Mouse (Mus musculus) gastrocnemius, postnatal 25 days (tissue): ENCODE data around the gene Hgd. TPM values are rescaled to one million over a fixed set of nuclear protein-coding genes. Genes with fewer than 3 reads are reported as not detected.
A peak's percentile ranks its signal among the peaks of the same experiment; 100 is the strongest.

Experiments
- DNase-seq: peaks from one replicate; pipeline ENCODE4 v3.0.0; 2022
- long read RNA-seq, 2 experiments: library from polyadenylated mRNA; stranded (forward); transcript quantifications; one replicate each; pipeline ENCODE4 v2.0.0; 2021
- total RNA-seq, 2 experiments: library from RNA; stranded (reverse); gene quantifications; 1 replicate in 1 of 2; 2 replicates in 1 of 2; pipeline ENCODE4 v1.2.3; 2021

Hgd gene
- not detected for total RNA-seq
- long read RNA-seq, experiment 1 = 0 reads
- long read RNA-seq, experiment 2 = 0 reads

DNA sequence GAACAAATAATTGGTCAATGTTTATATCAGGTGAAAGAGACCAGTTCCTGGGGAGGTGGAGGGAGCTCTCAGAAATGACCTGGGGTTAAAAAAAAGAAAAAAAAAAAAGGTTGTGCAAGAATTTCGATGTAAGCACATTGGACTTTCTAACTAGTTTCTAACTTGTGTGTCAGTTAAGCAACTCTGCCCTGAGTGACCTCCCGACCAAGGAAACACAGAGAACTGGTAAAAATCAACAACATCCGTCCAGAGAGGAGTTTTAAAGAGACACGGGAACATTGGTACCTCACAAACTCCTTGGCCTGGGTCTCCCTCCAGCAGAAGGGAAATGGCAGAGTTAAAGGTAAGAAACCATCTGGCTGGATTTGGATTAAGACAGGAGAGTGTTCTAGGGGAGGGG, at the start of gene Hgd:
Hgd (plus strand) TSS at position 160 of the 400 bp plus-strand sequence.
- no peak for DNase-seq

DNA sequence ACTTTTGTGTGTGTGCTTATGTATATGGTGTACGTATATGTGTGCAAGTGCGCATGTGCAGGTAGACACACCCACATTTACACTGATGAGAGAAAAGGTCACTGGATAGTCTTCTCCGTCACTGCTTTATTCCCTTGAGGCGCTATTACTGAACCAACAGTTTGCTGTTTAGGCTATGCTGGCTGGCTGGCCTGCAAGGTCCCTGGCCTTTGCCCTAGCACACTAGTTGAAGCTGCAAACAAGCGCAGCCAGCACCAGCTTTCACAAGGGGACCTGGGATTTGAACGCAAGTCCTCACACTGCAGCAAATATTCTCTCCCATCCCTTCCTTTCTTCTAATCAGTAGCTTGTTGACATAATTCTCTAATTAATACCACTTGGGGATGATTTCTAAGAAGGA, 49.8 kb upstream of the Hgd start:
- no peak for DNase-seq

DNA sequence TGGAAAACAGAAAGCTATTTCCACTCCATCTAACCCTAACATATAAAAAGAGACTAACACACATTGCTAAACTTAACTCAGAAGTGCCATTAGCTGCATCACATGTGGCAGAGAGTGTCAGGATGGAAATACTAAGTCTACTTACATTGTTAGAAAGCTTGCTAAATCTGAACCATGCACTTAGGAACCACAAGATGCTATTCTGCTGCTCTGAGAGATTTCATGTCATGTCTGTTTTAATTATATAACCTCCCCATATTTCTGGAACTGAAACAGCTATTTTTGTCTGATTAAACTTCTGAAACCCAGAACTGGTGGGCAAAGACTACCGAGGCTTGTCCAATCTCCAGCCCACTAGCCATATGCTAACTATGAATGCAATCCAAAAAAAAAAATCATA, 47.9 kb upstream of the Hgd start:
- no peak for DNase-seq

DNA sequence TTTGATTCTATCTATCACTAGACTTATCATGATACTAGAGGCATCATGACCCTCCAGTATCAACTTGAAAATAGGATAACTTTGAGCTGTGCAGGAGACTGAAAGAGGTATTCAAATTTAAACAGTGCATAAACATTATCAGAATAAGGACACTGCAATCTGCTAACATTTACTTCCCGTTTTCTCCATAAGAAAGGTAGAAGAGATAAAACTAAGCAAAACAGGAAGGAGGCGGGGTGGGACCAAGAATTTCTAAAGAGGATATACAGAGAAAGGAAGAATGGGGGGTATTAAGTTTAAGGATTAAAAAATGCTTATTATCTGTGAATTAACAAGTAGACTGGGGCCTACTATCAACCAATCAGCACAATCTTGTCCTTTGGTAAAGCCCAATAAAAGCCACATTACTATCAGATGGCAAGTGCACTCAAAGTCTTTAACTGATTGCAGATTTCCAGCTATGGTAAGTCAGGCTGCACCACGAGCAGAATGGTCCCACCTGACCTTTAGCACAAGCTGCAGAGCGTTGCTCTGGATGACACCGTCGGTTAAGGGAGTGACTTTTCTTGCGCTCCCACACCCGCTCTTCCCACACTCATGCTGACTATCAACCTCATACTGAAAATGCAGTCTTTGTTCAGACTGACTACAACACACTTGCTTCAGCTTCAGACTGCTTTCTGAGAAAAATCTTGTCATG, 46.4 kb upstream of the Hgd start:
- no peak for DNase-seq

- no peak for DNase-seq
Observed at GRCm38 (mm10) chr16:37539240-37539610, 40.7 kb upstream of the Hgd start.

- DNase-seq = peak; percentile 98
Observed at GRCm38 (mm10) chr16:37539611-37540580, 40.1 kb upstream of the Hgd start, which contains the start of the genes Gtf2e1 and Rabl3. TSS of gene Gtf2e1 (minus strand) at chr16:37539789. TSS of gene Rabl3 (plus strand) at chr16:37539885.

DNA sequence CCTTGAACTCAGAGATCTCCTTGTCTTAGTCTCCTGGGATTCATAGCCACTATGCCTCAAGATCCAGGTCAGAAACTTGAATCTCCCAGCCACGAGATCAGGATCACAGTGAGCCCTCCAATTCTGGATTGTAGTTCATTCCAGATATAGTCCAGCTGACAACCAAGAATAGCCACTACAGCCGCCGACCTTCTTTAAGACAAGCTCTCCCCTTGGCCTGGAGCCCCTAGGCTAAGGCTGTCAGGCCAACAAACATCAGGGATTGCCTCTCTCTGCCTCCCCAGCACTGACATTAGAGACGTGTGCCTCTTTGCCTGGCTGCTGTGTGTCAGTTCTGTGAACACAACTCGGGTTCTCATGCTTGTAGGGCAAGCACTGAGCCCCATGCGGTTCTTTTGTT, 39.2 kb upstream of the Hgd start:
- peak; percentile 18 for DNase-seq

DNA sequence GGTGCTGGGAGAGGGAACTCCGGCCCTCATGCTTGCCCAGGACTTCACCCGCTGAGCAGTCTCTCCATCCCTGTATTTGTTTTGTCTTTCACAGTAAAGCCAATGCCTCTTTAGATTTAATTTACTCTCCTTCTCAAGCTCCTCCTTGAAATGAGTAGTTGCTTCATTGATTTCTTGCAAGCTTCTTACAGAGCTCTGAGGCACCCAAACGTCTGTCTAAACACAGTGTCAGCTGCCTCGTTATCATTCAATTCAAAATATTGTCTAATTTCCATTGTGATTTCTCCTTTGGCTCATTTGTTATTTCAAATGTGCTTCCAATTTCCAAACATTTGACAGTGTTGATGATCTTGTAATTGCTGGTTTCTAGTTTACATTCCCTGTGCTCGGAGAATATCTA, 33.6 kb upstream of the Hgd start:
- DNase-seq = no peak

DNA sequence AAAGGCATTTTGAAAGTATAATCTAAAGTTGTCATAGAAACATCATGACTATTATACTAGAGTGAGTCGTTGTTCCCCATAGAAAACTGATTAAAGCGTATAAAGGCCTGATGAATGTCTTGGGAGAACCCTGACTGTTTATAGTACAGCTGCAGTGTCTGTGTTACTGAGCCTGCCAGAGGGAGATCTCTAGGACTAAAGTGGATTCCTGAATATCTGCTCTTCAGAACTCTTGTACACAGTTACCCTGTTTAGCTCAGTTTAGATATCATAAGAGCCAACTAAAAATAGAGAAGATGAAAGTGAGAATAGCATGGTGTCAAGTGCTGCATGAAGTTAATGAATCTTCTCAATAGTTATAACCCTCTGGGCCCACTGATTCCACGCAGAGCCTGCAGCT, 29.7 kb upstream of the Hgd start:
- no peak for DNase-seq

DNA sequence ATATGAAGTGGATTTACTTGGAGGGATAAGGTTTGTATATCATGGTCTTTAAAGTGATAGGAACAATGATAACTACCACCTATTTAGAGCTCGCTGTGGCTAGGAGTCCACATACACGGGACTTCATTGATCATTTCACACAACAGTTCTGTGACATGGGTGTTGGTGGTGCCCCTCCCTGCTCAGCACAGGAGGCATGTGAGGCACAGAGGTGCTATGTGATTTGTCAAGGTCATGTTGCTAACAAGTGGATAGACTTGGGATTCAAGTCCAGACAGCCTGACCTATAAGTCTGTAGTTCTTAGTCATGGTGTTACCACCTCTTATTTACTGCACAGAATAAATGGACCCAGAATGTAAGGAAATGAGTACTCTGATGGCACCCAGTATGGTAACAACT, 29.0 kb upstream of the Hgd start:
- DNase-seq = no peak

DNA sequence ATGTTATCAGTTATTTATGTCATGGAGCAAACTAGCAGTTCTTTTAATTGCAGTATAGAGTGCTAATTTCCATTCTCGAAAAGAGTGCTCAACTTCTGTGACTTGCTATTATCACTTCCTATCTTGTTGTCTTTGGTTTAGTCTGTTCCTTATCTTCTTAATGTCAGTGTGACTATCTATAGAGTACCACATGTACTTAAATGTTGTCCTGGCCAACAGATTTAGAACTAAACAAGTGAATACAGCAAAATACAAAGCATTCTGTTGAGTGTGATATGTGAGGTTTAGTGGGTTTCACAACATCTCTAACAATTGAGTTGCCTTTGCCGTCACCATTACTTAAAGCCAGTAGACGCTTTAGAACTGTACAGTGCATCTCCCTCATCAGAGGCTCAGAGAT, 27.1 kb upstream of the Hgd start:
- no peak for DNase-seq

- DNase-seq = no peak
Observed at GRCm38 (mm10) chr16:37562414-37562813, 17.5 kb upstream of the Hgd start.

- DNase-seq = no peak
Observed at GRCm38 (mm10) chr16:37562961-37563360, 17.0 kb upstream of the Hgd start.

DNA sequence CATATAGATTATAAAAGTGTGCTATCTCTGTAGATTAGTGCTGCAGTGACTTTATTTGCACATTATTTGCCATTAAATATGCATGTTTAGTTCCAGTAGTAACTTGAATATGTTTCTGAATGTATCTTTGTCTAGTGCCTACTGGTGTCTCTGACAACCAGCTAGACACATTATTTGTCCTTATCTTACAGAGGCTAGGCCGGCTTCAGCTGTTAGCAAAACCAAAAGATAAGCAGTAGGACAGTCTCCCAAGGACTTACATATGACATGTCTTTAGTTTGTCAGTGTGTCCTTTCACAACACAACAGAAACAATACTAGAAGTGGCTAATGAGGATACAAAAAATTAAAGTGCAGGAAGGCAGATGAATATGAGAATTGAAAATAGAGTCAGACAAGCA, 14.8 kb upstream of the Hgd start:
- no peak for DNase-seq

DNA sequence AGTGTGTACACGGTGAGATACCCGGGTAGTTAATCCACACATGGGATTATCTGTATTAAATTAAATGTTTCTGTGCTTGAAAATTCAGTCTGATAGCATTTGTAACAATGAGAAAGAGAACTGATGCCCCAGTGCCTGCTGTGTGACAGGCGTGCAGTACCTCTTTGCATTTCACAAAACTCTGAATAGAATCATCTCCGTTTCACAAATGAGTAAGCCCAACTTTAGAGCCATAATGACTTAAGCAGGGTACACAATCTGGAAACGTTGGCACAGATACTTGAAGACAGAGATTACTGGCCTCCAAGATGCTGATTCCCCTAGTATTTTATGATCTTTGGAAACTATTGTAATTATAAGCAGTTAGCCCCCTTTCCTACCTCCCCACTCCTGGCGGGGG, 13.8 kb upstream of the Hgd start:
- no peak for DNase-seq

DNA sequence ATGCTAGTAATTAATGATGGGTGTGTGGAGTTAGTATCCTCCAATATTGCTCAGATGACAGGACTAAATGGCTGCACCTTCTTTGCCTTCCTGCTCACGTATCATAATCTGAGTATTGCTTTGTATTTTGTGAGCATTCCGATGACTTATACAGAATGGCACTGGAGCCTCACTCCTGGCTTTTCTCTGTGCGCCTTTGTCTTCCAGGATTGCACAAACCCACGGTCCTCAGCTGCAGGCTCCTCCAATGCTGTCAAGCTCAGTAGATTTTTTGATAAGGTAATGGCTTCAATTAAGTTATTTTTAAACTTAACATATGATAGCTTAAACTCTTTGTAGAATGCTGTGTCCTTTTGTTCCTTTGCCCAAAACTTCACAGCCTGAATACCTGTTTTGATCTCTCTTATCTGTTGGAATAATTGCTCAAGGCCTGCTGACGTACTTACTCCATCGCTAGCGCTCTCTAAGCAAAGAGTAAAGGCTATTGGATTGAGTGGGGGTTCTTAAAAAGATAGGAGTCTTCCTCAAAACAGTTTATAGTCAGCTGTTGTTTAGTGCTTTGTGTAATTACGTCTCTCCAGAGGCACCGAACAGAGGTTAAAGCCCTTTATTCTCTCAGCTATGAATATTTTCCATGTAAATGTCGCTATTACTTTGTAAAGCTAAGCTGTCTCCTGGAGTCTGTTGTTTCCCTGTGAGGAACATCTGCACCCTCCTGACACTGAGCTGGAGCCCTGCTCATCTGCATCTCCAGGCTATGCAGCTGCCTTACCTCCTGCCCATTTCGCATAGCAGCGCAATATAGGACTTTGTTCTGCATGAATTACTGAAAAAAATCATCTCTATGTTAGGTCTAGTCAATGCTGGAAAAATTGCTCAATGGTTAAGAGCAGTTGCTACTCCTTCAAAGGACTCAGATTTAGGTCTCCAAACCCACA, 12.6 kb upstream of the Hgd start:
- no peak for DNase-seq

DNA sequence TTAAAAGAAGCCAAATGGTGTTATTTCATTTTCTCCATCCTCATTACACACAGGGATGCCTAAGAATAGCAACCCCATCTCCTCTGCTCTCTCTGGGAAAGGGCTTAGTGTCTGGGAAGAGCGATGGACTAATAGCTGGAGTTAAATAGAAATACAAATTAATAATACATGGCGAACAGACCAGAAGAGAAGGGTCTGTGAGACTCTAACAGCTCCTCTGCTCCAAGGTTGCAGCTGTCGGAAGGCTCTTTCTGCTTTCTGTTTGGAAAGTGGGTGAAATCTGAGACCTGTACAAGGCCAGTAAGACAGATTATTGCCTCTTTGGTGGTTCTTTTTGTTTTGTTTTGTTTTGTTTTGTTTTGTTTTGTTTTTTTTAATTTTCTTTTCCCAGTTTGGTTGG, 8.4 kb upstream of the Hgd start:
- no peak for DNase-seq

GRCm38 (mm10) chr16:37572117-37572754, 7.7 kb upstream of the Hgd start:
- no peak for DNase-seq

- DNase-seq = no peak
Observed at GRCm38 (mm10) chr16:37573061-37573460, 6.9 kb upstream of the Hgd start.

DNA sequence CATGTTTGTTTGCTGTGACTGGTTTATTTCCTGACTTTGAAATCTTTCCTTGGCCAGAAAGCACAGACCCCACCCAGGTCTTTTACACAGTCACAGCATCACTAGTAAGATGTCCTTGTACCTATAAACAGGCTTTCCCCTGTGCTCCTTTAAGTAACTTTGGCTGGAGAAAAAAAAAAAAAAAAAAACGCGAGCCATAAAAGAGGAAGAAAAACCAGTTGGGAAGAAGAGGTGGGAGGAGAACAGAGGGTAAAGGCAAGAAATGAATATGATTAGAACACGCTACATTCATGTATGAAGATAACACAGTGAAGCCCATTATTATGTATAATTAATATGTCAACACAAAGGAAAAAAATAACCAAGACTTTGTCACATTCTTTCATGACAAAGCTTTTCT, 4.6 kb upstream of the Hgd start:
- no peak for DNase-seq

- DNase-seq = no peak
Observed at GRCm38 (mm10) chr16:37579591-37579990, 362 bp upstream of the Hgd start.

DNA sequence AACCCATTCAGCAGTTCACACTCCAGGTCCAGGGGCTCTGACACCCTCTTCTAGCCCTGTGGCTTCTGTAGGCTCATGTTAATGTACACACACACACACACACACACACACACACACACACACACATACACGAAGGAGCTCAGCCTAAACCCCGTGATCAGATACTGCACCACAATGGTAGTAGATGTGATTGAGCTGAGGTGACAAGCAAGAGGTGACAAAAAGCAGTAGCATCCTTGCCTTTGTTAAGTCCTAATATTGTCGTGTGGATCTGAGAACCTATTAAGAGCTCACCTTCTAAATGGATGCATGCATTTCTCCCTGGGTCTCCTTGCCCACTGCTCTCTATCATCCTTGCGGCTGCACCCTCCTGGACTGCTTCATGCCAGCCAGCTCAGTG, 698 bp downstream of the Hgd start:
- DNase-seq = no peak
